Mouse (Mus musculus): Measurements from ENCODE around the gene Hoxc8. TPM values are rescaled to one million over a fixed set of nuclear protein-coding genes. Genes with fewer than 3 reads are reported as not detected.

The Hoxc8 gene
- polyA plus RNA-seq, 1 experiment from 2014 or later = 22.9 TPM

- Histone ChIP-seq H3K4me3 (replicated peaks; ENCODE audit: low read length) (no peak overlapping the region; the same call in 1 of the 2 replicates), H3K4me2 (replicated peaks) (peak overlapping the region; percentile 35), H3K4me1 (replicated peaks; ENCODE audit: control insufficient read depth, insufficient read depth, low read length) (no peaks in the 10 kb centered on the region), H3K36me3 (replicated peaks; ENCODE audit: control insufficient read depth, insufficient read depth) (no peaks in the 10 kb centered on the region), H3K9ac (no peak overlapping the region), H3K9me3 (ENCODE audit: control insufficient read depth, low read length) (no peaks in the 10 kb centered on the region), H3K27me3 (ENCODE audit: control insufficient read depth, insufficient read depth, low read length) (peaks cover 100% of the 10 kb centered on the region), H3K27ac (no peak overlapping the region)
- no peak for DNase-seq (ENCODE audit: low spot score)
- WGBS = 9% methylated on average over 8 of the region's 8 CpGs
- no peak for ATAC-seq (ENCODE audit: low FRiP score)
Observed at GRCm38 (mm10) chr15:103021544-103021943, 31.1 kb downstream of the Hoxc8 start.

- no peak overlapping the region for H3K4me3 ChIP-seq (replicated peaks; ENCODE audit: low read length)
- H3K9me3 ChIP-seq (ENCODE audit: control insufficient read depth, low read length) = no peaks in the 10 kb centered on the region
- no peak for ATAC-seq (ENCODE audit: low FRiP score)
- H3K27ac ChIP-seq = no peak overlapping the region
- no peaks in the 10 kb centered on the region for H3K4me1 ChIP-seq (replicated peaks; ENCODE audit: control insufficient read depth, insufficient read depth, low read length)
- H3K9ac ChIP-seq = no peak overlapping the region
- H3K4me2 ChIP-seq (replicated peaks) = peak overlapping the region; percentile 51
- H3K27me3 ChIP-seq (ENCODE audit: control insufficient read depth, insufficient read depth, low read length) = peaks cover 98% of the 10 kb centered on the region
- WGBS = 1% methylated on average over 2 of the region's 2 CpGs
- no peaks in the 10 kb centered on the region for H3K36me3 ChIP-seq (replicated peaks; ENCODE audit: control insufficient read depth, insufficient read depth)
- no peak for DNase-seq (ENCODE audit: low spot score)
Observed at GRCm38 (mm10) chr15:103024131-103024530, 33.7 kb downstream of the Hoxc8 start.

GRCm38 (mm10) chr15:103027266-103028235 lies 37.1 kb downstream of the Hoxc8 start:
- Histone ChIP-seq H3K9ac (peak overlapping the region; percentile 59), H3K4me1 (replicated peaks; ENCODE audit: control insufficient read depth, insufficient read depth, low read length) (no peaks in the 10 kb centered on the region), H3K27me3 (ENCODE audit: control insufficient read depth, insufficient read depth, low read length) (peaks cover 97% of the 10 kb centered on the region), H3K4me3 (replicated peaks; ENCODE audit: low read length) (peak overlapping the region; percentile 24), H3K4me2 (replicated peaks) (peak overlapping the region; percentile 51), H3K27ac (peak overlapping the region; percentile 81), H3K36me3 (replicated peaks; ENCODE audit: control insufficient read depth, insufficient read depth) (no peaks in the 10 kb centered on the region), H3K9me3 (ENCODE audit: control insufficient read depth, low read length) (no peaks in the 10 kb centered on the region)
- ATAC-seq (ENCODE audit: low FRiP score) = no peak
- WGBS = 2% methylated on average over 43 of the region's 43 CpGs
- no peak for DNase-seq (ENCODE audit: low spot score)

GRCm38 (mm10) chr15:103028916-103029512 lies 38.6 kb downstream of the Hoxc8 start:
- ATAC-seq (ENCODE audit: low FRiP score) (no peak), DNase-seq (ENCODE audit: low spot score) (no peak)
- no peaks in the 10 kb centered on the region; the same call in 1 of the 2 replicates for H3K4me1 ChIP-seq (replicated peaks; ENCODE audit: control insufficient read depth, insufficient read depth, low read length)
- peaks cover 94% of the 10 kb centered on the region for H3K27me3 ChIP-seq (ENCODE audit: control insufficient read depth, insufficient read depth, low read length)
- H3K4me3 ChIP-seq (replicated peaks; ENCODE audit: low read length) = no peak overlapping the region
- no peaks in the 10 kb centered on the region for H3K9me3 ChIP-seq (ENCODE audit: control insufficient read depth, low read length)
- H3K36me3 ChIP-seq (replicated peaks; ENCODE audit: control insufficient read depth, insufficient read depth) = no peaks in the 10 kb centered on the region
- H3K4me2 ChIP-seq (replicated peaks) = peak overlapping the region; percentile 51
- 0 out of 2 replicates have a peak overlapping the region, but pooled peaks have one; percentile 56 for H3K9ac ChIP-seq
- 14% methylated on average over 9 of the region's 9 CpGs for WGBS
- H3K27ac ChIP-seq = peak overlapping the region; percentile 81

- WGBS = 5% methylated on average over 8 of the region's 8 CpGs
- DNase-seq (ENCODE audit: low spot score) = no peak
- peak overlapping the region; percentile 11; the same call in 1 of the 2 replicates for H3K4me3 ChIP-seq (replicated peaks; ENCODE audit: low read length)
Observed at GRCm38 (mm10) chr15:103030142-103030541, 39.7 kb downstream of the Hoxc8 start.

GRCm38 (mm10) chr15:103032167-103032566 lies 41.8 kb downstream of the Hoxc8 start:
- Histone ChIP-seq H3K9me3 (ENCODE audit: control insufficient read depth, low read length) (no peaks in the 10 kb centered on the region), H3K9ac (peak overlapping the region; percentile 42), H3K27me3 (ENCODE audit: control insufficient read depth, insufficient read depth, low read length) (peaks cover 90% of the 10 kb centered on the region)

More at GRCm38 (mm10) chr15:103030142-103030541, 39.7 kb downstream of the Hoxc8 start:
- peaks cover 92% of the 10 kb centered on the region for H3K27me3 ChIP-seq (ENCODE audit: control insufficient read depth, insufficient read depth, low read length)
- ATAC-seq (ENCODE audit: low FRiP score) = no peak
- H3K27ac ChIP-seq = peak overlapping the region; percentile 81
- no peaks in the 10 kb centered on the region for H3K9me3 ChIP-seq (ENCODE audit: control insufficient read depth, low read length)
- H3K36me3 ChIP-seq (replicated peaks; ENCODE audit: control insufficient read depth, insufficient read depth) = no peaks in the 10 kb centered on the region
- peak overlapping the region; percentile 51 for H3K4me2 ChIP-seq (replicated peaks)
- H3K4me1 ChIP-seq (replicated peaks; ENCODE audit: control insufficient read depth, insufficient read depth, low read length) = no peaks in the 10 kb centered on the region; the same call in 1 of the 2 replicates
- peak overlapping the region; percentile 56 for H3K9ac ChIP-seq

GRCm38 (mm10) chr15:103032646-103033575 lies 42.5 kb downstream of the Hoxc8 start:
- H3K4me2 ChIP-seq (replicated peaks) = peak overlapping the region; percentile 35
- no peak for DNase-seq (ENCODE audit: low spot score)
- H3K27me3 ChIP-seq (ENCODE audit: control insufficient read depth, insufficient read depth, low read length) = peaks cover 92% of the 10 kb centered on the region
- no peak for ATAC-seq (ENCODE audit: low FRiP score)
- H3K27ac ChIP-seq = peak overlapping the region; percentile 94
- peak overlapping the region; percentile 6; the same call in 1 of the 2 replicates for H3K4me3 ChIP-seq (replicated peaks; ENCODE audit: low read length)
- no peaks in the 10 kb centered on the region; the same call in 1 of the 2 replicates for H3K4me1 ChIP-seq (replicated peaks; ENCODE audit: control insufficient read depth, insufficient read depth, low read length)
- H3K36me3 ChIP-seq (replicated peaks; ENCODE audit: control insufficient read depth, insufficient read depth) = no peaks in the 10 kb centered on the region
- peak overlapping the region; percentile 42; the same call in 1 of the 2 replicates for H3K9ac ChIP-seq
- 2% methylated on average over 26 of the region's 26 CpGs for WGBS
- no peaks in the 10 kb centered on the region for H3K9me3 ChIP-seq (ENCODE audit: control insufficient read depth, low read length)

More at GRCm38 (mm10) chr15:103032167-103032566, 41.8 kb downstream of the Hoxc8 start:
- no peak for DNase-seq (ENCODE audit: low spot score)
- no peak for ATAC-seq (ENCODE audit: low FRiP score)
- Histone ChIP-seq H3K27ac (peak overlapping the region; percentile 94), H3K4me3 (replicated peaks; ENCODE audit: low read length) (peak overlapping the region; percentile 6; the same call in 1 of the 2 replicates), H3K4me2 (replicated peaks) (peak overlapping the region; percentile 35), H3K36me3 (replicated peaks; ENCODE audit: control insufficient read depth, insufficient read depth) (no peaks in the 10 kb centered on the region), H3K4me1 (replicated peaks; ENCODE audit: control insufficient read depth, insufficient read depth, low read length) (no peaks in the 10 kb centered on the region; the same call in 1 of the 2 replicates)
- WGBS = no CpG with 5 or more reads among the region's 3 CpGs

GRCm38 (mm10) chr15:103034043-103034806 lies 43.8 kb downstream of the Hoxc8 start:
- H3K27me3 ChIP-seq (ENCODE audit: control insufficient read depth, insufficient read depth, low read length) = peaks cover 91% of the 10 kb centered on the region
- under 1% methylated on average over 24 of the region's 24 CpGs for WGBS
- peak overlapping the region; percentile 94 for H3K27ac ChIP-seq
- no peaks in the 10 kb centered on the region; the same call in 1 of the 2 replicates for H3K4me1 ChIP-seq (replicated peaks; ENCODE audit: control insufficient read depth, insufficient read depth, low read length)
- no peaks in the 10 kb centered on the region for H3K36me3 ChIP-seq (replicated peaks; ENCODE audit: control insufficient read depth, insufficient read depth)
- ATAC-seq (ENCODE audit: low FRiP score) (peak; percentile 73), DNase-seq (ENCODE audit: low spot score) (no peak)
- H3K9ac ChIP-seq = peak overlapping the region; percentile 76
- H3K9me3 ChIP-seq (ENCODE audit: control insufficient read depth, low read length) = no peaks in the 10 kb centered on the region
- peak overlapping the region; percentile 50 for H3K4me2 ChIP-seq (replicated peaks)
- H3K4me3 ChIP-seq (replicated peaks; ENCODE audit: low read length) = peak overlapping the region; percentile 46
